Mouse (Mus musculus): ENCODE results near the gene Gm20431. TPM values are rescaled to one million over a fixed set of nuclear protein-coding genes. Genes with fewer than 3 reads are reported as not detected.
"Not testable (repeated sequence)": the region's sequence is repeated elsewhere in the genome, so short reads cannot be mapped to it uniquely, and the experiment has no call there.

The Gm20431 gene
- polyA plus RNA-seq, 2 experiments from 2014 or later = not detected

DNA sequence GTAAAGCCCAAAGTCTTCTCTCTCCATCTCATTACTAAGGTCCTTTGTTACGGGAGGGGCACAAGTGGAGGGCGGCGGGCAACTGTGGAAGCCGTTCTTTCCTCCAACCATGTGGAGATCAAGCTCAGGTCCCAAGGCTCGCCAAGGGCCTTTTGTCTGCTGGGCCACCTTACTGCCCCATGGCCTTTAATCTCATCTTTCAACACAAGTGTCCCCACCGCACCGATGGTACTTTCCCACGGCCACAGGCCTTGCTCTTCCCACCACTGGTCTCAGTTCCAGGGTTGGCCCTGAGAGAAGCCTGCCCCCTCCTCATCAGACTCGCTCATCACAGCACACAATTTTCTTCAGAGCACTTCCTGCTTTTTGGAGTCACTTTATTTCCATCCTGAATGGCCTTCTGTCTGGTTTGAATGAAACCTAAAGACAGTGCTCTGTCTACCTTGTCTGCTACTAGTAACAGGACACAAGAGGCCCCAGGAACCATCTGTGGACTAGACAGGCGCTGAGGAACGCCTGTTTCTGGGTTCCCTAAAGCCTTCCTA, 31.6 kb downstream of the Gm20431 start:
- no peak for ATAC-seq

DNA sequence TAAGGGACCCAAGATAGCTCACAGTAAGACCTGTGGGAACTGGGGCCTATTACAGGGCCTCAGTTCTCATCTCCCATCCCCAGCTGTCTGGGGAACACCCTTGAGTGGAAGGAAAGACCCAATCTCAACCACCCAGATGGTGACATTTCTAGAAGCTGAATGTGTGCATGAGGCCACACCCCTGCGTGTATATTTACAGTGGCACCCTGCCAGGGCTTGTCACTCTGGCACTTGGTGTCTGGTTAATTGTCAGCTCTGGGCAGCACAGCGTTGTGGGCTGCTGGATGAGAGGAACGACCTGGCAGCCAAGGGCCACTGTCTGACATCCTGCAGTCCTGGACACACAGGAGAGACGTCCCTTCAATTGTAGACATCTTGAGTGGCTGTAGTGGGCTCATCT, 32.4 kb downstream of the Gm20431 start:
- no peak for ATAC-seq

DNA sequence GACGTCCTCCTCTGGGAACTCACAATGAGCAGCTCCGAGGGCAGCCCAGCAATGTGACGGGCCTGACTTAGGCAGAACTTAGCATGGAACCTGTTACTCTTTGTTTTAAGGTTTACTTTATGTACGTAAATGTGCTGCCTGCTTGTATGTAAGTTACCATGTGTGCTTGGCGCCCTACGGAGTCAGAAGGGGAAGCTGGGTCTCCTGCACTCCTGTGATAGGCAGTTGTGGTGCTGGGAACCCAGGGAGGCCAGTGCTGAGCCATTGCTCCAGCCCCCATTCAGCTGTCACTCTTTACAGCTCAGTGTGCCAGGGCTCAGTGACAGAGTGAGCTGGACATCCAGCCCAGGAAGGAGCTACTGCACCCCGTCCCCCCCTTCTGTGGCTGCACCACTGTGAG, 34.3 kb downstream of the Gm20431 start:
- no peak for ATAC-seq

DNA sequence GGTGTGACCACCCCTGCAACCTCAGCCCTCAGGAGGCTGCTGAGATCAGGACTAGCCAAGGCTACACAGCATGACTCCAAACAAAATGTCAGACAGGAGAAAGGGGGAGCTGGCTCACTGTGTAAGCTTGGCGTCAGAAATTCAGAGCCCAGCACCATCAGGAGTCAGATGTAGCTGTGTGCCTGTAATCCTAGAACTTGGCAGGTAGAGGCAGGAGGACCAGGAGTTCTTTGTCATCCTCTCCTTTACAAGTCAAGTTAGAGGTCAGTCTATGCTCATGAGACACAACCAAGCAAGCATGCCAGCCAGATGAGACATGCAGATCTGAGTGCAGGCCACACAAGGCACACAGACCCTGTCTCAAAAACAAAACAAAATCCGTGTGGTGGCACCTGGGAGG, 35.6 kb downstream of the Gm20431 start:
- ATAC-seq = no peak

DNA sequence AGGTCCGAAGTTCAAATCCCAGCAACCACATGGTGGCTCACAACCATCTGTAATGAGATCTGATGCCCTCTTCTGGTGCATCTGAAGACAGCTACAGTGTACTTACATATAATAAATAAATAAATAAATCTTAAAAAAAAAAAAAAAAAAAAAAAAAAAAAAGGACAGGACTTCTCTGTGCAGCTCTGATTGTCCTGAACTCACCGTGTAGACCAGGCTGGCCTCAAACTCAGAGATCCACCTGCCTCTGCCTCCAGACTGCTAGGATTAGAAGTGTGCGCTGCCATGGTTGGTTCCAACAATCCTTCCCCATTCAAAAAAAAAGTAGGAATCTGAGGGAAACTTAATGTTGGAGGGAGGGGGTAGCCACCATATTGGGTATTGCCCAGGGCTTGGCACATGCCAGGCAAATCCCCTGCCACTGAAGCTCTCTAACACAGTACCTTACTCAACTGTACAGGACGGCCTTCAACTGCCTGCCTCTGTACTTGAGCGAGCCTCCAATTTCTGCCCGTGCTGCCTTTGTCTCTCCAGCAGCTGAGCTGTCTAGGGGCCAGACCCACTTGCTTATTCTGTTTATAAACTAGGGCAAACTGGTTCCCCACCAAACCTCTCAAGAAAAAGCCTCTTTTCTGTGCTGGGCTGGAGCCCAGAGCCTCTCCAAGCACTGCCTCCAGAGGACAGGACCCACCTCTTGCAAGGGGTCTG, 36.8 kb downstream of the Gm20431 start:
- ATAC-seq = no peak

DNA sequence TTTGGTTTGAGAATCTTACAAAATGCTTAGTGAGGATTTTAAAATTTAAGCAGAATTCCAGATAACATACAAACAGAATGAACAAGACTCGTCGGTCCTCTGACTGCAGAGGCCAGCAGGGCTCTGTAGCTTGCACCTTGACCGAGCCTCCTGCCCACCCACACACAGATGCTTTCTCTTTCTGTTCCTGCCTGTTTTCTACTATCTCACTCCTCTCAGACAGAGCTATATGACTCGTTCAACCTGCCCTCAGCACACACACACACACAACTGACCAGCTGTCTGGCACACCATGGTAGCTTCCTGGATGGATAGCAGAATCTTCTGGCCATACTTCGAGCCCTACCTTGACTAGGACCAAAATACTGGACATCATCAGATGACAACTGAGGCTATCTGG, 38.3 kb downstream of the Gm20431 start:
- peak; percentile 25 for ATAC-seq

DNA sequence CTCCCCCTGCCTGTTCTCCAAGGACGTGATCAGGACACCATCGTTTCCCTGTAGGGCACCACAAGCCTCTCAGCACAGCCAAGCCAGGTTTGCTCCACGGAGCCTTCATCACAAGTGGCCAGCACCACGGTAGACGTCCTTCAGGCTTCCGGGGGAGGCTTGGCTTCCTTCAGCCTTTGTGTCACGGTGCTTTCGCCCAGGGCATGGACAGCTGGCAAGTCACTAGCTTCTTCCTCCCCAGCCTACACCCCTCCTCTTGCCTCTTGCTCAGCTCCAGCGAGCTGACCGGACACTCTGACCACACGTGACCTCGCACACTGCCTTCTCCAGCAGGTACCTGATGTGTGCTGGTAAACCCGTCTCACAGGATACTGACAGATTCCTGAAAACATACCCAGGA, 38.9 kb downstream of the Gm20431 start:
- ATAC-seq = no peak

DNA sequence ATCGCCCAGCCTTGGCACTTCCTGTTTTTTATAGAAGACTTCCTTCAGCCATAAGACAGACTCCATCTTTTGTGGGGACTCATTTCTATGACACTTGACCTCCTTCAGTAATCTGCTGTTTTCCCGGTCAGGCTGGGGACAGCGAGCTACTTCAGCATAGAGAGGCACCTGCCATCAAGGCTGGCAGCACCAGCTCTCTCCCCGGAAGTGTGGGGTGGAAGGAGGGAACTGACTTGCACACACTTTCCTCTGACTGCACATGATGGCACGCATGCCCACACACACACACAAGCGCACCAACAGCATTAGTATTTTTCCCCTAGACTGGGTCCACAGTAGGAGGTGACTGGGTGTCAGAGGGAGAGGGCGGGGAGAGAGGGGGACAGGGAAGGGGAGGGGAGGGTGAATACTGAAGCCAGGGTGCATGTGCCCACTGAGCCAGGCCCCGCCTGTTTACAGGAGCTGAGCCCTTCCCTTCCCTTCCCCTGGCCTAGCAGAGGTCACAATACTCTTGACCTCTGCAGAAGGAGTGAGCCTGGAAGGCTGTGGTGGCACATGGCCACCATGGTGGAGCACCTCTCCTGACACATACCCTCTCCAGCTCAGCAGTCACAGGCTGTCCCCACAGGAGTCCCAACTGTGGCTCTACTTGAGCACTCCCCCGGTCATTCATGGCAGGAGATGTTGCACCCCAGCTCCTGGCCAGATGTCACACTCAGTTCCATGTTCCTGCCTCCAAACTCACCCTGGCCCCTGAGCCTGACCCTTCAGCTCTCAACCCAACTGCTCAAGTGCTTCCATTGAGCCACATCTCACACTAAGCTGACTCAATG, 39.8 kb downstream of the Gm20431 start:
- peak; percentile 78 for ATAC-seq

DNA sequence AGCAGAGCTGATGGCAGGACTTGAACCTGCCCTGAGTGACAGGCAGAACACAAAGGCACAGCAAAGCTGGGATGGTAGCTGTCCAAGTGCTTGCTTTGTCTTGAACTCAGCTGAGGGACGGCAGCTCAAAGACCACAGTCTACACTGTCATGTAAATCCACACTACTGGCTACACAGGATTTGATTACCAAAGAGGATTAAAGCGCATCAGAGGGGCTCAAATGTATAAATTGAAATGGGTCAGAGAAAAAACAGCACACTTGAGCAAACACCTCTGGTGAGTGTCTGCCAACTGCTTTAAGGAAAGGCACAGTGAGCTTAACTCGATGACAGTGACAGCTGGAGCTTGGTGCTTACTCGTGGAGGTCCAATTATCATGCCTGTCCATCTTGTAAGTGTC, 43.8 kb downstream of the Gm20431 start:
- ATAC-seq = no peak

DNA sequence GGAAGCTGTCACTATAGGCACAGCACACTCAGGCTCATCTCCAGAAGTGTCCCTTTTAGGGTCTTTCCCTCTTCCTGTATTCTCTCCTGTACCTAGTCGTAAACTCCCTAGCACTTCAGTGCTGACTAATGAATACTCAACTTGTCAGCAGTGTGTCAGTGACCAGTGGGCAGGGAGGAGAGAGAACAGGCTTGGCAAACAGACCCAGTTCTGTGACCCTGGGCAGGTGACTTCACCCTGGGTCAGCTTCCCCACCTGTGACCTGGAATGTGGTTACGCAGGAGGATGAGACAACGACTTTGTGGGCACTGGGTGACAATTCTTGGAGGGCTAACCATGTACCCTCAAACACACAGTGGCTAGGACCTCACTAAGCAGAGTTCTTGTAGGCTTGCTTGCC, 44.3 kb downstream of the Gm20431 start:
- no peak for ATAC-seq

DNA sequence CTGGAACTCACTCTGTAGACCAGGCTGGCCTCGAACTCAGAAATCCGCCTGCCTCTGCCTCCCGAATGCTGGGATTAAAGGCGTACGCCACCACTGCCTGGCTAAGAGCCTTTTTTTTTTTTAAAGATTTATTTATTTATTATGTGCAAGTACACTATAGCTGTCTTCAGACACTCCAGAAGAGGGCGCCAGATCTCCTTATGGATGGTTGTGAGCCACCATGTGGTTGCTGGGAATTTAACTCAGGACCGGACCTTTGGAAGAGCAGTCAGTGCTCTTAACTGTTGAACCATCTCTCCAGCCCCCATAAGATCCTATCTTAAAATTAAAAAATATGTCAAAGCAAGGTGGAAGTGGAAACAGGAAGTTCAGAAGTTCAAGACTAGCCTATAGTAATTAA, 48.0 kb downstream of the Gm20431 start:
- ATAC-seq = not testable (repeated sequence)

DNA sequence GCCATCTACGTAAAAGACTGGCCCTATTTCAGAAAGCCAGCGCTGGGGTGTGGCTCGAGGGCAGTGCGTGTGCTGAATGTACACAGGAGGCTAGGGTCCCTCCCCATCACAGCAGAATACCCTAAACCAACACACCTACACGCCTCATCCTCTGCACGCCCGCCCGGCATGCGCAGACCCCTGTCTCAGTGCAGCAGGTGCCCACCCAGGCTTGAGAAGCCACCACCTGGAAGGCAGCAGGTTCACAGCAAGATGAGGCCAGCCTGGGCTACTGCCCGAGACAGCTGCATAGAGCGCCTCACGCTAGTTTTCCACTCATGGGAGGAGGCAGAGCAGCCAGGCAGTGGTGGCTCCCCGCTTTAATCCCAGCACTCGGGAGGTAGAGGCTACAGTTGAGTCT, 49.2 kb downstream of the Gm20431 start:
- ATAC-seq = no peak

DNA sequence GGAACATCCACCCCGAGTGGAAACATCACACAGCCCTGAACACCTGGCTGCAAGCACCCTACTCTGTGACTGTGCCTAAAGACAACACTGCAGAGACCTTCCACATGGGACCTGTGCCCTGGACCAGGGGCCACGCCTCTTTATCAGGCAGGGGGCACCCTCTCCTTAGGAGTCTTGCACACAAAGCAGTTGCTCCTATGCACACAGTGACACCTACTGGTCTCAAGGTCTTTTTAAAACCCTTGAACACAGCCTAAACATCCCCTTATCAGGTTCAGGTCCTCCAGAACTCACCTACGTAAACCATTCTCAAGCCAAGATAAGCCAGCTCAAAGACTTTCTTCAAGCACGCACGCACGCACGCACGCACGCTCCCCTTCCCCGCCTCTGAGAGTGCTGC, 50.0 kb downstream of the Gm20431 start:
- ATAC-seq = no peak

DNA sequence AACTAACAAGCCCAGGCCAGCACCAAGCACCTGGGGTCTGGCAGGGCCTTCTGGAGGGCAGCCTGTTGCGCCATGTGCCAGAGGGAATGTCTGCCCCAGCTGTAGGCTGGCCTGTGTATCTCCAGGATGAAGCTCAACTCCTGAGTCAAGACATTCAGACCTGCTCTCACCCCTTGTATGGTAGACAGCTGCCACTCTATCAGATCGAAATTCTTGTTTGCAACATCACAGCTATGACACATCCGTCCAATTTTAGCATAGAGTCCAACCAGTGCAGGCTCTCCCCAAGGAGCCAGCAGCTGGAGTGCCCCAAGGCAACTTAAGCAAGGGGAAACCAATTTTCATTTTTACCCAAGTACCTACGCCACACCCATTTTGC, 54.6 kb downstream of the Gm20431 start:
- no peak for ATAC-seq

DNA sequence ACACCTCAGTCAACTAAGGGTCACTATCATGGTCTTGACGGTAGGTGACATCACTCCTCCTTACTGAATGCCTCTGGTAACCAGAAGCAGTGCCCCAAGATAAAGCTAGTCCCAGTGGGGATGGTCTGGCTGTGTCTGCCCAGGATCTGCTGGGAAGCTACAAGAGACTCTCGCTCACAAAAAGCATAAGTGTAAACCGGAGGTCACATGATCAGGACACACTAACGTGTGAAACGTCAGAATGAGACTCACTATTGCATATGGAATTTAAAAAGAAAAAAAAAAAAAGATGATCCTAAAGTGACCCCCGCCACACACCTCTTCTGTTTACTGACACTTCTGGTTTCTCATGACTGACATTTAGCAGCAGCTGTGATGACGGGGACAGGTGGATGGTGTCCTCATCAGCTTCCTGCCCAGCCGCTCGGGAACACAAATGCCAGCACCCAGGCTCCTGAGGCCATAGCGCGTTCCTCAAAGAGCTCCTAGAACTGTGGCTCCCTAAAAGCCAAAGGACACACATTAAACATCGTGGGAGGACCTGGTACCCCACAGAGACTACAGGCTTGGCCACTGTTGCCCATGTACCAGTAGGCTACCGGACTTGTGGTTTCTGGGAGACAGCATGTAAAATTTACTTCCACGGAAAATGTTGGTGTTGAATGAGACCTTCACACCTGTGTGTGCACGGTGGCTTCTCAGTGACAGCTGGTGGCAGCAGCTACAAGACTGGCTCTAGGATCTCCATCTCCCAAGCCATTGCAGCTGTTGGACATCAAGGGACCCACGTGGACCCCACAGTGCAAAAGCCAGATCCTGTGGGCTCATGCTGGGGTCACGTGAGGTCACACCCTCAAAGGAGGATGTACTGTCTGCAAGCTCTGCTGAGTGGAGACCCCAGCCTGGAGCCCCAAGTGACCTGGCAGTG, 55.2 kb downstream of the Gm20431 start:
- ATAC-seq = no peak

DNA sequence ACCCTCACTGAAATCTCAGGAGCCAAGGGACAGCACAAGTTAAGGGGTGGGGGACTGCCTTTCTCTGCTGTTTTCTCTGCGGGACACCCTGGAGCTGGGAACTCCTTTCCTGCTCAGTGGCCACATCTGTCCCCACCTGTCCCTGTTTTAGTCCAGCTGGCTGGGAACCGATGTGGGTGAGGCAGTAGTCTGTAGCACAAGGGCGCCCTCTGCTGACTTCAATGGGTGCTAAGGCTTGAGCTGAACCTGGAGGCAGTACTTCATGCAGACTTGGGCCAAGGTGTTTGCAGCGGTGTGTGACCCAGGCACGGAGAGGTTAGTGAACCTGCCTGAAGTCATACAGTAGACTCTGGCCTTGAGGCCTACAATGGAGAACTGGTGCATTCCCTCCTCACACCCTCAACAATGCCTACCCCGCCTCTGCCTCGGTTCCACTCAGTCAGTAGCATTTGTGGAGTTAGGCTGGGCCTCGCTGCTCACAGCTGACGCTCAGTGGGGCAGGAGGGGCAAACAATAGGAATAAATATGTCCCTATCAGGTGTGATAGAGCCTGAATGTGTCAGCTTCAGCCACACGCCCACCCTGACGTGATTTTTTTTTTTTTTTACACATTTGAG, 56.0 kb downstream of the Gm20431 start:
- peak; percentile 83 for ATAC-seq

DNA sequence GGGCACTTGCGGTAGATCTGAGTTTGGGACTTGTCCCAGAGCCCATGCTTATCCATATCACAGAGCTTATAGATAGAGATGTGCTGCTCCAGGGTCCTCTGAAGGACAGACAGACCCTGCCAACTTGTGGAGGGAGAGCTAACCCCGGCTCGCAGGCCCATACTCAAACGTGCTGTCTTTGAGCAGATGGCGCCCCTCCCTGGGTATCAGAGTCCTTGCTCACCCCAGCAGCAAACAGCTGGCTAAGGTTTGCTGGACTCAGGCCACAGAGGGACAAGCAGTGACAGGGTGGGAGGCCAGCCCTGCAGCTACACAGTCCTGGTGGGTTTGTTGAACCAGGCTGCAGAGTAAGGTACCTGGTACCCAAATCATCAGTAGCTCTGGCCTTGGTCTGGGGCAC, 58.3 kb downstream of the Gm20431 start:
- no peak for ATAC-seq

DNA sequence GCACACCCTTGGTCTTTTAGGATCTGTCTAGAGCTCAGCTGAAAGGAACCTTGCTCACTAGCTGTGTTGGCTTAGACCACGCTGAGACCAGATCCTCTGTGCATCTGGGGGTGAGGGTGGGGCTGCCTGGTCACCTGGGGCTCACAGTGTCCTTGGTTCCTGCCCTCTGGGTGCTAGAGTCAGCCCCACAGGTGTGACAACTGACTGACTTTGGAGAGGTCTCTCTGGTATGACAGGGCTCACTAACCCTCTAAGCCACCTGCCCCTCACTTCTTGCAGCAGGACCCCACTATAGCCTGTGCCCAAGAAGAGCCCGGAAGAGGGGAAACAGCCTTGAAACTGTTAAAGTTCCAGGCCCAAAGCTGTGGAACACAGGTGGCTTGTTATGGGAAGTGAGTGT, 58.9 kb downstream of the Gm20431 start:
- no peak for ATAC-seq

DNA sequence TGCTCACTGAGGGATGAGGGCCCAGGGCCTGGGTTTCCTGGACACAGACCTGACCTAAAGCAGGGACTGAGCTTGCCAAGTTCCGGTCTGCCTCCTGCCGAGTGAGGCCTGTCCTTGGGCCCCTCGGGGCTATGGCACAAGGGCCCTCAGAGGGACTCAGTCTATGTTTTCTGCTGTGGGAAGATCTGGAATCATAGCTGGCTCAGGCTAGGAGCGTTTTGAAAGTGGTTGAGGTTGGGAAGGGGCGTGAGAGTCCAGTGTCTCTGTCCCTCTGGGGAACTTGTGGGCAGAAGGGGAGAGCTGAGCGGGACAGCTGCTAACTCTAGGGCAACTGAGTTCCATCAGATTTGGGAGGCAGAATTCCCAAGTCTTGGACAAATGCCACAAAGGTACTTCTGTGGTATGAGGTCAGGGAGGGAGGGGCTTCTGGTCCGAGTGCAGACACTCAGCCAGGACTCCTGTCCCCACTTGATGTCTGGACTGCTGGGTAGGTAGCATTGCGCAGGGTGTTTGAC, 60.8 kb downstream of the Gm20431 start:
- ATAC-seq = no peak

DNA sequence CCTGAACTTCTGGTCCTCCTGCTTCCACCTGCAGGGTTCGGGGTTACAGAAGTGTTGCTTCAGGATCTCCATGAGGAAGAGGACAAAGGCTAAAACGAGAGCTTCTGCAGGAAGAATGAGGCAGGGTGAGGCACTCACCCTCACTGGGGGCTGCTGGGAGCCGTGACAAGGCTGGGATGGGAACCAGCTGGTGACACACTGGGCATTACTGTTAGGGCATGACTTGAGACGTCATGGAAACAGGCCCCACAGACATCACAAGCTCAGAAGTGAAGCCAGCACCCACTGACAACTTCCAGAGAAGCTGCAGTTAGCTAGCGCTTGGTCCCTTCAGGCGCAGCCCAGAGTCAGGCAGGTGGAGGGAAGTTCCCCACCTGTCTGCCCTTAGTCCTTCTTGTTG, 61.4 kb downstream of the Gm20431 start:
- no peak for ATAC-seq

DNA sequence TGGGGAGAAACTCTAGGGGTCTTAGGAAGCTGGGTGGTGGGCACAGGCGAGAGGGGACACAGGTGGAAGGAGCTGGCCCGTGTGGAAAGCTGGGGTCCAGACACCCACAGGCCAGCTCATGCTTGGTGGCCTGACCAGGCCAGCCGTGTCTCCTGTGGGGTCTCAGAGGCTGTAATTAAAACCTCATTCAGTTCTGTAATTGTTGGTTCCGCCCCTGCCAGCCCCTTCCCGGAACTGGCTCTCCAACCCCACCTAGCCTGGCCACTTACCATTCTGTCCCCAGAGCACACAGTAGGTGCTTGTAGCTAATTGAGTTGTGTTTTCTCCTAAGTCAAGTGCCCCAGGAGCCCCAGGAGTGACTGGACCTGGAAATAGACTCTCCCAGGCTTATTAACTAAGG, 62.1 kb downstream of the Gm20431 start:
- no peak for ATAC-seq

DNA sequence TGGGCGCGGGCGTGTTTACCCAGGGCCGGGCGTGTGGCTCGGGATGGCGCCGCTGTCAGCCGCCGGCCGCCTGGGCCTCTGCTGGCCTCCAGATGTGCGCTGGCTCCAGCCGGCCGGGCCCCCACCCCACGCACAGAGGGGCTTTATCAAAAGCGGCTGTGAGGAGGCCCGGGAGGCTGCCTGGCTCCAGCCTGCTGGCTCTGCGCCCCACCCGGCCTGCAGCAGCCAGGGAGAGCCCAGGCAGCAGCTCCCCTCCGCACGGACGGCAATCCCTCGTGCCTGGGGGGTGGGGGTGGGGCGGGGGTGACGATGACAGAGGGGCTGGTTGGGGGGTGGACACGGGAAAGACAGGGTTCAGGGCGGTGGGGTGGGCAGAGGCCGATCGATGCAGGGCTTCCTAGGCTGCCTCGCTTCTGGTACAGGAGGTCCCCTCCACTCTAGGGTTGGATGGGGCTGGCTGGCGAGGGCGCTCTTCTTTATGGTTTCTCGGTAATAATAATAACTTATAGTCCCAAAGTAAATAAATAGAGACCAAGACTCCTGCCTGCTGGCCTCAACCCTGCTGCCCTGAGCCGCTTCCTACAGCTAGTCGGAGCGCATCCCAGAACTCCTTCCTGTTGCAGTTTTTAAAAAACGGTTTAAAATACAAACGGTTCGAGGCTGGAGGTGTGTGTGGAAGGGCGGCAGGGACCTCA, 63.7 kb downstream of the Gm20431 start:
- no peak for ATAC-seq

Measured in CD4-positive, CD25-positive, alpha-beta regulatory T cell, adult 4 months (primary cell).